Mouse (Mus musculus): ENCODE measurements around the gene Slc39a3.

- TF ChIP-seq CTCF (IDR thresholded peaks at IDR 0.05): no peak
- no peak for TF ChIP-seq EP300 (IDR thresholded peaks at IDR 0.05)
Measured at GRCm38 (mm10) chr10:81057406-81058130, 20.3 kb upstream of the Slc39a3 start.
